Mouse (Mus musculus) myocyte (in vitro differentiated cells): ENCODE data around the gene Ddx27.

ENCODE experiments used
- POLR2A ChIP-seq: IDR thresholded peaks from one replicate; pipeline ENCODE4 v1.6.1; 2011; ENCODE audit warnings: low read depth, mild to moderate bottlenecking, control low read depth, moderate library complexity; ENCODE audit not compliant: insufficient read length
- POLR2AphosphoS2 ChIP-seq: IDR thresholded peaks from one replicate; pipeline ENCODE4 v1.6.1; 2011; ENCODE audit warnings: low read depth, control low read depth; ENCODE audit not compliant: insufficient read length

- TF ChIP-seq POLR2AphosphoS2 (no peak), POLR2A (no peak)
These were observed 38.6 kb upstream of the Ddx27 start for GRCm38 (mm10) chr2:166976356-166976755.
